Mouse (Mus musculus) hindbrain, embryonic 13.5 days (tissue): ENCODE measurements at regions not wholly inside any gene's neighbourhood (a gene's known extent, or its start where the extent isn't known, plus 50 kb on each side); places are given as distances from the start of the nearest gene placed in this dataset.

Experiments
- ATAC-seq: fragments of 200-750 bp; cut with Nextera tagmentation; 2 replicates; pipeline ENCODE4 v1.8.0; 2017; ENCODE audit warnings: moderate TSS enrichment; ENCODE audit not compliant: low FRiP score
- H3K27ac ChIP-seq: fragments of 300-500 bp; sonication (generic); 2 replicates; pipeline ENCODE4 v1.5.1; 2015; ENCODE audit warnings: inconsistent platforms, mild to moderate bottlenecking, moderate library complexity
- H3K27me3 ChIP-seq: fragments of 300-500 bp; sonication (generic); 2 replicates; pipeline ENCODE4 v1.6.1; 2015; ENCODE audit warnings: mild to moderate bottlenecking, inconsistent platforms
- H3K36me3 ChIP-seq: fragments of 300-500 bp; sonication (generic); 2 replicates; pipeline ENCODE4 v1.6.1; 2015; ENCODE audit warnings: mild to moderate bottlenecking, inconsistent platforms
- H3K4me1 ChIP-seq: fragments of 300-500 bp; sonication (generic); replicated peaks from 2 replicates; pipeline ENCODE4 v1.6.1; 2015; ENCODE audit warnings: inconsistent platforms
- H3K4me2 ChIP-seq: fragments of 300-500 bp; sonication (generic); 2 replicates; pipeline ENCODE4 v1.6.1; 2015; ENCODE audit warnings: inconsistent platforms, mild to moderate bottlenecking, moderate library complexity
- H3K4me3 ChIP-seq: fragments of 300-500 bp; sonication (generic); 2 replicates; pipeline ENCODE4 v1.5.1; 2015; ENCODE audit warnings: mild to moderate bottlenecking, inconsistent platforms
- H3K9ac ChIP-seq: fragments of 300-500 bp; sonication (generic); 2 replicates; pipeline ENCODE4 v1.6.1; 2015; ENCODE audit warnings: mild to moderate bottlenecking, inconsistent platforms
- H3K9me3 ChIP-seq: fragments of 300-500 bp; sonication (generic); 2 replicates; pipeline ENCODE4 v1.6.1; 2016; ENCODE audit warnings: inconsistent platforms
- WGBS: fragments of 180-500 bp; shearing (Covaris S2); methylation state at CpG from one replicate; pipeline ENCODE4 v1.1.7; 2015; 5-methylcytosine and 5-hydroxymethylcytosine counted together

DNA sequence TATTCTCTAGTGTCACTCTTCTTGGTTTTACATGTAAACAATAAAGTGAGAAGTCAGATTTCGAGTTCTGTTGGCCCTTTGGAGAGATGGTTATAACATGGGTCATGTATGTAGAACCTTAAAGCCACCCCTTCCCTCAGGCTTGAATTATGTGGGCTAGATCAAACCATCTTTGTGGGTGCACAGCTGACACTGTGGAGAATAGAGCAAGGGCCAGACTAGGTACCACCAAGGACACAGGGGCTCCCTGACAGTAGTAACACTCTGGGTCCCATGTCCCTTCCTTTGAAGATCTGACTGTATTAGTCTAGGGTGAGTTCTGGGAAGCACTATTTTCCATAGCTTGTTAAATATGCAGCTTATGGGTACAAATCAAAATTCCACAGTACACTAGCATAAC, 156.2 kb downstream of the Fam124b start:
- 78% methylated on average over 1 of the region's 1 CpGs for WGBS
- no peaks in the 10 kb centered on the region for H3K27me3 ChIP-seq
- H3K9ac ChIP-seq: no peak overlapping the region
- no peak overlapping the region for H3K4me3 ChIP-seq
- no peaks in the 10 kb centered on the region for H3K9me3 ChIP-seq
- no peak for ATAC-seq
- H3K27ac ChIP-seq: no peak overlapping the region
- H3K4me2 ChIP-seq: no peak overlapping the region
- H3K4me1 ChIP-seq: peaks cover 3% of the 10 kb centered on the region; the same call in 1 of the 2 replicates
- H3K36me3 ChIP-seq: no peaks in the 10 kb centered on the region

DNA sequence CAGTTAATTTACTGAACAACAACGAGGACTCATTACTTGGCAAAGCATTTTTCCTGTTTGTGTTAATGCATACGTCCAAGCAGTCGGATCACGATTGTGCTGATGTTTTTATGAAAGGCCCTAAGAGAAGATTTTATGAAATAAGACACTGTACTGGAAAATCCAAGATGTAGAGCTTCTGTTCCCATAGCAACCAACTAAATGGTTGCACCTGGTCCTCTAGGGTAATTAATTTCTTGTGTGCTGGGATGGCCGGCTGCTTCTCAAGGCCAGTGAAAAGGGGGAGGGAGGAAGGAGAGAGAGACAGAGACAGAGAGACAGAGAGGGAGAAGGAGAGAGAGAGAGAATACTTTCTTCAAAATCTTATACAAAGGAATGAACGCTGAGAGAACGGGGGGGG, 156.6 kb downstream of the Fam124b start:
- ATAC-seq: no peak
- WGBS: 62% methylated on average over 7 of the region's 7 CpGs

DNA sequence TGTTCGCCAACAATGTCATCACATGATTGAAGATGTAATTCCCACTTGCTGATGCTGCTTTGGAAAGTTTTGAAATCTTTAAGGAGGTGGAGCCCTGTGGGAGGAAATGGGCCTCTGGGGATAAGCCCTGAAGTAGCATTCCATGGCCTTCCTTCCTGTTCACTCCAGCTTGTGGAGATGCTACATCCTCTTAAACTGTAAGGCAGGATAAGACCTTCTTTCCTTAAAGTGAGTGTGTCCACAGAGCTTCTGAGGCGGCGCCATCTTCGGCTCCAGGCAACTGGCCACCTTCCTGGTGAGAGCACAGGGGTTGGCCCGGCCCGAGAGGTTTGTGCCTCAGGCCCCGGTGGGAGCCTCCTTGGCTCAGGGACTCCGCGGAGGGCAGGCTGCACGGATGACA, 173.1 kb downstream of the Fam124b start:
- no peak overlapping the region for H3K27ac ChIP-seq
- WGBS: 91% methylated on average over 10 of the region's 10 CpGs
- no peak overlapping the region for H3K9ac ChIP-seq
- no peak overlapping the region for H3K4me2 ChIP-seq
- no peaks in the 10 kb centered on the region for H3K36me3 ChIP-seq
- ATAC-seq: no peak
- H3K4me1 ChIP-seq: no peaks in the 10 kb centered on the region
- no peaks in the 10 kb centered on the region for H3K9me3 ChIP-seq
- H3K4me3 ChIP-seq: no peak overlapping the region
- H3K27me3 ChIP-seq: no peaks in the 10 kb centered on the region

More for the DNA sequence above, 156.6 kb downstream of the Fam124b start:
- Histone ChIP-seq H3K4me1 (peaks cover 3% of the 10 kb centered on the region; the same call in 1 of the 2 replicates), H3K4me2 (no peak overlapping the region), H3K27me3 (no peaks in the 10 kb centered on the region), H3K27ac (no peak overlapping the region), H3K4me3 (no peak overlapping the region), H3K9me3 (no peaks in the 10 kb centered on the region), H3K36me3 (no peaks in the 10 kb centered on the region), H3K9ac (no peak overlapping the region)

DNA sequence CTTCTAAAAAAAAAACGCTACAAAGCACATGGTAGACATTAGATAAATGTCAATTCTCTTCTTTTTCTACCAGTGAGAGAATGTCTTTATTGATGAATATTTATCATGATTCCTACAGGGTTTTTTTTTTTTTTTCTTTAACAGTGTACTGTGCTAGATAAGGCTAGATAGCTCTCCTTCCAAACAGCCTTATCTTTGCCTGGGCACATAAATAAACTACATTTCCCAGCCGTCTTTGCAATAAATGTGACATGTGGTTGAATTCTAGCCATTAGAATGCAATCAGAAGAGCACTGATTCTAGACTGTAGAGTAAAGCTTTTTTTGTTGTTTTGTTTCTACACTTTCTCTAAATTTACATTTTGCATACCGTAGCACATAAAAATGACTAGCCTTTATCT, 177.9 kb downstream of the Fam124b start:
- WGBS: 95% methylated on average over 3 of the region's 3 CpGs
- no peak for ATAC-seq

DNA sequence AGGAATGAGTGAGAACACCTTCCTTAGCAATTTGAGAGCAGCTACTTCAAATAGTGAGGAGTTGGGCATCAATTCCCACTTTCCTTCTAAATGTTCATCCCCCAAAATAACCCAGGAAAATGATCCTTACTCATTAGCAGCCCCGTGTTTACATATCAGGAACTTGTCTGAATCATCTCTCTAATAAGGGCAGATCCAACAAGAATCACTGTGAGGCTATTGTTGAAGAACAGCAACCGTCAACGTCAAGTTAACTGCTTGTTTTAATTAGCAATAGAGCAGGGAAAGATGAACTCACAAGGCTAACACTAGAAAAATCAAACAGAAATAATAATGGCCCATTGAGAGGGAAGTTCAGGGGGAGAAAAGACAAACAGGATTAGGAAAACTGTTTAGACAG, 178.4 kb downstream of the Fam124b start:
- H3K27ac ChIP-seq: no peak overlapping the region
- H3K4me1 ChIP-seq: no peaks in the 10 kb centered on the region
- no peak overlapping the region for H3K4me2 ChIP-seq
- no peaks in the 10 kb centered on the region for H3K9me3 ChIP-seq
- H3K4me3 ChIP-seq: no peak overlapping the region
- no peak for ATAC-seq
- 58% methylated on average over 3 of the region's 3 CpGs for WGBS
- no peak overlapping the region for H3K9ac ChIP-seq
- H3K27me3 ChIP-seq: no peaks in the 10 kb centered on the region
- no peaks in the 10 kb centered on the region for H3K36me3 ChIP-seq

More for the DNA sequence above, 177.9 kb downstream of the Fam124b start:
- H3K4me1 ChIP-seq: no peaks in the 10 kb centered on the region
- no peaks in the 10 kb centered on the region for H3K9me3 ChIP-seq
- H3K27ac ChIP-seq: no peak overlapping the region
- H3K9ac ChIP-seq: no peak overlapping the region
- H3K36me3 ChIP-seq: no peaks in the 10 kb centered on the region
- no peak overlapping the region for H3K4me3 ChIP-seq
- no peak overlapping the region for H3K4me2 ChIP-seq
- H3K27me3 ChIP-seq: no peaks in the 10 kb centered on the region

DNA sequence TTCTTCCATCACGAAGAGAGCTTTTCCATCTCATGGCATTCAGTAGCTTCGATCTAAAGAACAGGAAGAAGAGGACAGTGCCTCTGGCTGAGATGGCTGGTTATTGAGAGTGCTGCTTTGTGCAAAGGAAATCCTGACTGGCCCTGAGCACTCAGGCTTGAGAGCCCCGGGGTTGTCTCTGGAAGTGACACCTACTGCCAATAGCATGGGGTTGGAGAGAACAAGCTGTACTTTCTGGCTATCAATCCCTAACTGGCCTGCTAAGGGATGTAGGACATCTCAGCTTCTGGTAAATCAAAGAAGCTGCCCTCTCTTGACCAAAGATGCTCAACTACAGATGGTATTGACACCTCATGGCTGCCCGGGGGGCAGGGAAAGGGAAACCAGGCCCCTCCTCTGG, 178.2 kb upstream of the Serpine2 start:
- no peak for ATAC-seq
- WGBS: 84% methylated on average over 4 of the region's 4 CpGs
- Histone ChIP-seq H3K4me3 (no peak overlapping the region), H3K36me3 (no peaks in the 10 kb centered on the region), H3K4me1 (no peaks in the 10 kb centered on the region), H3K9me3 (no peaks in the 10 kb centered on the region), H3K27ac (no peak overlapping the region), H3K4me2 (no peak overlapping the region), H3K27me3 (no peaks in the 10 kb centered on the region), H3K9ac (no peak overlapping the region)

DNA sequence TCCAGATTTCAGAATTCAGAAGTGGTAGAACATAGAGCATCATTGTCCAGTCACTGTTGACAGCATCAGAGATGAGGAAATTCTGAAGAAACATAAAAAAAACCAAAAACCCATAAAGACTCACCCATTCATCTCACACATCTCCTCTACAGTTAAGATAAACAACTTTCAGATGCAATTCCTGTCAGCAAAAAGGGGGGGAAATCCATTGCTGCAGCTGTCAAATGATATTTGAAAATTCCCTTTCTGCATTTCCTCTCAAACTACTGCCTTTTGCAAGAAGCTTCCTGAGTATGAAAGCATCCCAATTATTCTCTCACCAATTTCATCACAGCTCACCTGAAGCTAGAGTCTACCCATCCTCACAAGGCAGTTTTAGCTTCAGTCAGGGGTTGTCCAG, 177.1 kb upstream of the Serpine2 start:
- Histone ChIP-seq H3K9ac (no peak overlapping the region), H3K27ac (no peak overlapping the region), H3K4me3 (no peak overlapping the region), H3K27me3 (no peaks in the 10 kb centered on the region), H3K36me3 (no peaks in the 10 kb centered on the region), H3K4me1 (peaks cover 8% of the 10 kb centered on the region; the same call in 1 of the 2 replicates), H3K4me2 (no peak overlapping the region), H3K9me3 (no peaks in the 10 kb centered on the region)
- no peak for ATAC-seq

DNA sequence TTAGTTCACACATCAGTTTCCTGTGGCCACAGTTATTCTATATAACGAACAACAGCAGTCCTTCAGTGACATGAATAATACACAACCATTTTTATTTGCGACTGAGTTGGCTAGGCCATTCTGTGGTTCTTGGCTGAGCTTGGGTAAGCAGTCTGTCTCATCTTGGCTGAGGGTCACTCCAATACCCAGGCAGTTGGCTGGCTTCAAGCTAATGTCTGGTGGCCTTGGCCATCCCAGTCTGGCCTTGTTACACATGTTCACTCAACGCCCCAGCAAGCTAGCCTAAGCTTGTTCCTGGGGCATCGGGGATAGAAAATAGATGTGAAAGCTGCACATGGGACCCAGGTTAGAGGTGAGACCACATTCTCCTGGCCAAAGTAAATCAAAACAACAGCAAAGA, 175.5 kb upstream of the Serpine2 start:
- WGBS: 96% methylated on average over 4 of the region's 4 CpGs
- Histone ChIP-seq H3K27ac (no peak overlapping the region), H3K36me3 (no peaks in the 10 kb centered on the region), H3K9me3 (no peaks in the 10 kb centered on the region), H3K4me1 (peaks cover 16% of the 10 kb centered on the region), H3K9ac (no peak overlapping the region), H3K4me3 (no peak overlapping the region), H3K27me3 (no peaks in the 10 kb centered on the region), H3K4me2 (no peak overlapping the region)
- no peak for ATAC-seq

DNA sequence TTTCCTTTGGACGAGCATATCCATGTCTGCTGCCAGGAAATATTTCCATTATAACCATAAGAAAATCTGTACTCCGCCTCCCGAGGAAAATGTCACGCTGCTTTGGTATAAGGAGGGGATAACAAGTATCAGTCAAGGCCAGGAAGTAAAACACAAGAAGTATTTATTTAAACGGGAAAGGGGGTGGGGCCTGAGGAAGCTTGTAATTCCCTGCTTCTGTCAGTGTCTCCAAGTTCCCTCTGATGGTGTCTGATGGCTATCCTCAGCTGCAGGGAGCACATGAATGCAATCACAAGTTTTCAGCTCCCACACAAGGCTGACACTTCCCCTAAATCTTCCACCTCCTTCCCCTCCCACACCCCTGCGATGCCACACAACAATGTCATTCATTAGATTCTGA, 172.5 kb upstream of the Serpine2 start:
- Histone ChIP-seq H3K4me1 (peaks cover 16% of the 10 kb centered on the region), H3K36me3 (no peaks in the 10 kb centered on the region), H3K27ac (peak overlapping the region; percentile 27), H3K4me2 (no peak overlapping the region; the same call in 1 of the 2 replicates), H3K27me3 (no peaks in the 10 kb centered on the region), H3K9ac (no peak overlapping the region), H3K9me3 (no peaks in the 10 kb centered on the region), H3K4me3 (no peak overlapping the region)
- 36% methylated on average over 6 of the region's 6 CpGs for WGBS
- peak; percentile 16; the same call in 1 of the 2 replicates for ATAC-seq

DNA sequence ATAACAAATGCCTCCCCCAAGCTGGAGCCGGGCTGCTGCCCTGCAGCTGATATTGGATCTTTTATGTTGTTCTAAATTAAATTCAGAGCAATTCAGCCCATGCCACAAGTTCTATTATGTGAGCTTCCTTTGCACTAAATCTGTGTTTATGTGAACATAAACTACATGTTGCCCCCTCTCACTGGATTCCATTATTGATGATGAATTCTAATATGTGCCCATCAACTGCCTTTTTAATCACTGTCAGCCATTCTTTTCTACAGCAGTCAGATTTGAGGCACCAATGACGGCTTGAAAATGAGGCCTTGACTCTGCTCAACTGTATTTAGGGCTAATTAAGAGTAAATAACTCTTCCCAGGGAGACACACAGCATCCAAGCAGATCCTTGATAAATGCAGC, 172.1 kb upstream of the Serpine2 start:
- H3K4me1 ChIP-seq: peaks cover 16% of the 10 kb centered on the region
- ATAC-seq: peak; percentile 44; the same call in 1 of the 2 replicates
- H3K36me3 ChIP-seq: no peaks in the 10 kb centered on the region
- no peak overlapping the region for H3K9ac ChIP-seq
- no peak overlapping the region; the same call in 1 of the 2 replicates for H3K4me2 ChIP-seq
- peak overlapping the region; percentile 27 for H3K27ac ChIP-seq
- no peaks in the 10 kb centered on the region for H3K27me3 ChIP-seq
- H3K9me3 ChIP-seq: no peaks in the 10 kb centered on the region
- no peak overlapping the region for H3K4me3 ChIP-seq
- 19% methylated on average over 2 of the region's 2 CpGs for WGBS

DNA sequence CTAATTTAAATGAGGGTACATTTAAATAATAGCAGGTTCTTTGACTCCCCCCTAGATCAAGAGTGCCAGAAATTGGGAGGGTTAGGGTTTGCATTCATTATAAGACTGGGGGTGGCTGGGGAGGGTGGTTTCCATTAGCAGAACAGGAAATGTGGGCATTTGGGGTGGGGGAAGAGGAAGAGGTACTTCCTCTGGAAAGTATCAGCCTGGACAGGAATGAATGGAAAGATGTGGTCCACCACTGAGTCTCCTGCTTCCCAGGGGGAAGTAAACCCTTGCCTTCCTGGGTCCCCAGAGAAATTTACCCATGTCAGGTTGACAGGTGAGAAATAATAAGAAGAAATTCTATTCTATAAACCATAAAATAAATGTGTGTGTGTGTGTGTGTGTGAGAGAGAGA, 171.5 kb upstream of the Serpine2 start:
- no peaks in the 10 kb centered on the region for H3K36me3 ChIP-seq
- no peak overlapping the region for H3K4me2 ChIP-seq
- peaks cover 16% of the 10 kb centered on the region for H3K4me1 ChIP-seq
- 0 out of 2 replicates have a peak overlapping the region, but pooled peaks have one; percentile 27 for H3K27ac ChIP-seq
- H3K4me3 ChIP-seq: no peak overlapping the region
- ATAC-seq: no peak
- no peaks in the 10 kb centered on the region for H3K9me3 ChIP-seq
- no peaks in the 10 kb centered on the region for H3K27me3 ChIP-seq
- H3K9ac ChIP-seq: no peak overlapping the region

DNA sequence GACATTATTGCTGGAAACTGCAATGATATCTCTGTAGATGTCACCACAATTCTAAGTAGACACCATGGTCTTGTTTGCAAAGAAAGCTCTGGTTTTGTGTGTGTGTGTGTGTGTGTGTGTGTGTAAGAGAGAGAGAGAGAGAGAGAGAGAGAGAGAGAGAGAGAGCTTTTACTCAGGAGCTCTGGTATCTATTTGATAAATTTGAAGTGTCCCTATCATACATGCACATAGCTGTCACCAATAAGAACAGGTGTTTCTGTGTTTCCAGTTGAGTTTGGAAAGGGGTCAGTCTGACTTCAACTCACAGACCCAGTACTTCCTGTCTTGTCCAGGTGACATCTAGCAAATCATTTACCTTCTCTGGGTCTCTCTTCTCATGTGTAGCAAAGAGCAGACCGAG, 169.7 kb upstream of the Serpine2 start:
- H3K36me3 ChIP-seq: no peaks in the 10 kb centered on the region
- H3K4me1 ChIP-seq: peaks cover 16% of the 10 kb centered on the region
- no peaks in the 10 kb centered on the region for H3K9me3 ChIP-seq
- ATAC-seq: no peak
- no peak overlapping the region for H3K4me3 ChIP-seq
- H3K4me2 ChIP-seq: no peak overlapping the region
- no peak overlapping the region for H3K9ac ChIP-seq
- H3K27me3 ChIP-seq: no peaks in the 10 kb centered on the region
- H3K27ac ChIP-seq: no peak overlapping the region
- WGBS: 77% methylated on average over 1 of the region's 1 CpGs

DNA sequence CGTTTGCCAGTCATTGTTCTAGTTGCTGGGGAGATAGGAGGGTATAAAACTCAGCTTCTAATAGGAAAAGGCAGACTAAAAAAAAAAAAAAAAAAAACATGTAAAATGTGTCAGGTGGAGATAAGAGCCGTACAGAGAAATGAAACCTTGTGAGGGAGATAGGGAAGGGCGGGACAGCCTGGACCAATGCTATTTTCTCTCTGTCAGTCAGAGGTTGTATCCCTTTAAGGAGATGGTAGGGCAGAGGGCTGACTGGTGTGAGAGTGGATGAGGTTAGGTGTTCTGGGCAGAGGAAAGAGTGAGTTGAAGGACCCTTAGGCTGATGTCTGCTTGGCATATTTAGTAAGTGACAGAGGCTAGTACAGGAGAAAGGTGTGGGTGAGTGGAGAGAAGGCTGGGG, 169.2 kb upstream of the Serpine2 start:
- Histone ChIP-seq H3K9me3 (no peaks in the 10 kb centered on the region), H3K27ac (no peak overlapping the region), H3K4me1 (peaks cover 16% of the 10 kb centered on the region), H3K9ac (no peak overlapping the region), H3K36me3 (no peaks in the 10 kb centered on the region), H3K4me2 (no peak overlapping the region), H3K27me3 (no peaks in the 10 kb centered on the region), H3K4me3 (no peak overlapping the region)
- no peak for ATAC-seq
- WGBS: 82% methylated on average over 3 of the region's 3 CpGs
